Mouse (Mus musculus): Measurements from ENCODE around the gene Cd59a. TPM values are rescaled to one million over a fixed set of nuclear protein-coding genes. Genes with fewer than 3 reads are reported as not detected.
"Not testable (repeated sequence)": the region's sequence is repeated elsewhere in the genome, so short reads cannot be mapped to it uniquely, and the experiment has no call there.

Cd59a gene
- polyA plus RNA-seq, 1 experiment from 2014 or later = 31.7 TPM

DNA sequence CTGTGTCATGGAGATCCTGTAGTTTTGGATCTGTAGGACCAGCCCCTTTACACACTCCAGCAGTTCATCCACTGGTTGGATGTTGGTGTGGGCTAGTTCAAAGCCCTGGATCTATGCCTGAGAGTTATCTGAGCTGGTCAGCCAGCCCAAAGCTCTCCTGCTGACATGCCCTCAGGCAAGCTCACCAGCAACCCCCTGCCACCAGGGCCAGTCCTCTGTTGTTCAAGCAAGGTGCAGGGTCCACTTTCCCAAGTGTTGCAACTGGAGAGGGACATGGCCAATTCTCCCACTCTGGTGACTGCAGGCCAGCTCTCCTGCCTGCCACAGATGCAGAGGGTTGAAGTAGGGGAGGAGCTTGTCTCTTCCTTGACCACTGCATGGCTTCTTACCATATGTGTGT is 18.0 kb downstream of the Cd59a start:
- not testable (repeated sequence) for H3K27me3 ChIP-seq (ENCODE audit: control insufficient read depth, insufficient read depth, low read length); H3K36me3 ChIP-seq (ENCODE audit: control insufficient read depth, insufficient read depth, low read length); H3K4me2 ChIP-seq (replicated peaks; ENCODE audit: low read depth, low read length); ATAC-seq (ENCODE audit: low FRiP score); H3K9me3 ChIP-seq (ENCODE audit: control insufficient read depth, low read length); H3K4me3 ChIP-seq (ENCODE audit: low read depth, low read length); H3K27ac ChIP-seq (ENCODE audit: low read depth, low read length); H3K9ac ChIP-seq (ENCODE audit: low read depth, low read length); H3K4me1 ChIP-seq (replicated peaks; ENCODE audit: control insufficient read depth, insufficient read depth, low read length); DNase-seq (ENCODE audit: low spot score)

DNA sequence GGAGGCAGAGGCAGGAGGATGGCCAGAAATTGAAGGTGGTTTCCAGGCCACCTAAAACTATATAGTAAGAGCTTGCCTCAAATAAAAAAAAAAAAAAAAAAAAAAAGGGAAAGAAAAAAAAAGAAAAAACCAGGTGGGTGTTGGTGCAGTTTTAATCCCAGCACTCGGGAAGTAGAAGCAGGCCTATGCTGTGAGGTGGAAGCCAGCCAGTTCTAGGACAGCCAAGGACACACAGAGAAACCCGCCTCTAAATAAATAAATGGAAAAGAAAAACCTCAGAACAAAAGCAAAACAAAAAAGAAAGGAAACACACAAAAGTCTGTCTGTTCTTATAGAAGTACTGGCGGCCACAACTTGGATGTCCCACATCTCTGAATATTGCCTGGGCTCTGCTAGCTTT is 19.3 kb downstream of the Cd59a start:
- Histone ChIP-seq H3K4me1 (replicated peaks; ENCODE audit: control insufficient read depth, insufficient read depth, low read length) (no peaks in the 10 kb centered on the region), H3K4me2 (replicated peaks; ENCODE audit: low read depth, low read length) (no peak overlapping the region), H3K9me3 (ENCODE audit: control insufficient read depth, low read length) (no peaks in the 10 kb centered on the region), H3K27me3 (ENCODE audit: control insufficient read depth, insufficient read depth, low read length) (no peaks in the 10 kb centered on the region), H3K4me3 (ENCODE audit: low read depth, low read length) (no peak overlapping the region), H3K36me3 (ENCODE audit: control insufficient read depth, insufficient read depth, low read length) (no peaks in the 10 kb centered on the region), H3K9ac (ENCODE audit: low read depth, low read length) (no peak overlapping the region), H3K27ac (ENCODE audit: low read depth, low read length) (no peak overlapping the region)
- ATAC-seq (ENCODE audit: low FRiP score) = no peak
- DNase-seq (ENCODE audit: low spot score) = no peak
- WGBS = 91% methylated on average over 3 of the region's 3 CpGs

GRCm38 (mm10) chr2:104117173-104117572 is 21.6 kb downstream of the Cd59a start:
- H3K4me1 ChIP-seq (replicated peaks; ENCODE audit: control insufficient read depth, insufficient read depth, low read length) = not testable (repeated sequence)

GRCm38 (mm10) chr2:104119097-104119496 is 23.5 kb downstream of the Cd59a start:
- Histone ChIP-seq H3K9me3 (ENCODE audit: control insufficient read depth, low read length) (no peaks in the 10 kb centered on the region), H3K4me1 (replicated peaks; ENCODE audit: control insufficient read depth, insufficient read depth, low read length) (no peaks in the 10 kb centered on the region), H3K27me3 (ENCODE audit: control insufficient read depth, insufficient read depth, low read length) (peaks cover 3% of the 10 kb centered on the region; the same call in 1 of the 2 replicates), H3K36me3 (ENCODE audit: control insufficient read depth, insufficient read depth, low read length) (no peaks in the 10 kb centered on the region), H3K4me2 (replicated peaks; ENCODE audit: low read depth, low read length) (no peak overlapping the region), H3K9ac (ENCODE audit: low read depth, low read length) (no peak overlapping the region), H3K4me3 (ENCODE audit: low read depth, low read length) (no peak overlapping the region), H3K27ac (ENCODE audit: low read depth, low read length) (no peak overlapping the region)
- DNase-seq (ENCODE audit: low spot score) = no peak
- ATAC-seq (ENCODE audit: low FRiP score) = no peak
- WGBS = 81% methylated on average over 1 of the region's 1 CpGs

More at GRCm38 (mm10) chr2:104117173-104117572, 21.6 kb downstream of the Cd59a start:
- H3K9ac ChIP-seq (ENCODE audit: low read depth, low read length); H3K36me3 ChIP-seq (ENCODE audit: control insufficient read depth, insufficient read depth, low read length); H3K4me2 ChIP-seq (replicated peaks; ENCODE audit: low read depth, low read length); ATAC-seq (ENCODE audit: low FRiP score); DNase-seq (ENCODE audit: low spot score); H3K27me3 ChIP-seq (ENCODE audit: control insufficient read depth, insufficient read depth, low read length); H3K27ac ChIP-seq (ENCODE audit: low read depth, low read length); H3K4me3 ChIP-seq (ENCODE audit: low read depth, low read length); H3K9me3 ChIP-seq (ENCODE audit: control insufficient read depth, low read length): not testable (repeated sequence)

DNA sequence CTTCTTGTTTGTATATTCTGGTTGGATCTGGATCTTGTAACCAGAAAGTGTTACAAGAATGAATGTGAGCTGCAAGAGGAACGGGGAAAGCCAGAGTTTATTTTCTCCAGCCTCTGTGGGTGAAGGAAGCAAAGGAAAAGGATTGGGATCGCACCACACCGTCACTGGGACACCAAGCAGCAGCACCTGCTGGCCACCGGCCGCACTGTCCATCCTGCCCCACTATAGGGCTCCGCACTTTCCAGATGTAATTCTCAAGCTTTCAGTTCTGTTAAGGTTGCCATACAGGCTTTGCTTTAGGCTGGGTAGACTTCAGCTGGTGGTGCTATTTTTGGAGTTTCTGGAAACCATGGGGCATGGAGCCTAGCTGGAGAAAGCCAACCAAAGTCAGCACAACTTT is 24.7 kb downstream of the Cd59a start:
- 59% methylated on average over 6 of the region's 6 CpGs for WGBS

DNA sequence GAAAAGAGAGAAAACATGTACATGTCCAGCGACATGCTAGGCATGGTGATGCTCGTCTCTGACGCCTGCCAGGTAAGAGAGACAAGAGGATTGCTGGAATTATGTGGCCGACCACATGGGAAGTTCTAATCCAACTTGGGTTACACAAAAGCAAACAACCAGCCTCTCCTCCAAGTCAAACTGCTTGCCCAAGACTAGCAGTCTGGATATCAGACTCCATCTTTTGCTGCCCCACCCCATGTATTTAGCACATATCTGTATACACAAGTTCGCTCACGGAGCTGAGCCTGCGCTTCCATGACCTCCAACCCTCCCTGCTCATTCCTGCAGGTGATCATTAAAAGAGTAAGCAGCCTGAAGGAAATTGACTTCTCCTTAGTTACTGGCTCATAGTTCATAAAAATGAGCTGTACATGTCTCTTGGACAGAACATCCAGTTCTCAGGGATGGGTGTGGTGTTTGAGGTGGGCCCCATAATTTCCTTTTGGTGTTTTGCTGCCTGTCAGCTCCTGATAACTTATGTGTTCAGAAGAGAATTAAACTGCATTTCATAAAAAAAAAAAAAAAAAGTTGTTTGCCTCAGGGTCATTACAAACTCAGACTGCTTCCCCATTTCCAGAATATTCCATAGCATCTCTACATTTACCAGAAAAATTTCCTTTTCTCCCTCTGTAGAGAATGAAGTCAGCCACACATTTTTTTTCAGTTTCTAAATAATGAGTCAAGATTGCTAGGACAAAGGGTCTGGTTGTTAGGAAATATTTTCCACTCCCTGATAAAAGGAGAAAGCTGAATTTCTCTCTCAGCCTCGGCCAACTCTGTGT is 26.3 kb downstream of the Cd59a start:
- peak overlapping the region; percentile 89; the same call in 1 of the 2 replicates for H3K4me2 ChIP-seq (replicated peaks; ENCODE audit: low read depth, low read length)
- H3K27me3 ChIP-seq (ENCODE audit: control insufficient read depth, insufficient read depth, low read length) = peaks cover 3% of the 10 kb centered on the region; the same call in 1 of the 2 replicates
- H3K36me3 ChIP-seq (ENCODE audit: control insufficient read depth, insufficient read depth, low read length) = no peaks in the 10 kb centered on the region
- no peak overlapping the region for H3K27ac ChIP-seq (ENCODE audit: low read depth, low read length)
- no peak overlapping the region for H3K9ac ChIP-seq (ENCODE audit: low read depth, low read length)
- no peaks in the 10 kb centered on the region for H3K4me1 ChIP-seq (replicated peaks; ENCODE audit: control insufficient read depth, insufficient read depth, low read length)
- ATAC-seq (ENCODE audit: low FRiP score) = no peak
- H3K9me3 ChIP-seq (ENCODE audit: control insufficient read depth, low read length) = no peaks in the 10 kb centered on the region
- WGBS = 78% methylated on average over 8 of the region's 8 CpGs
- DNase-seq (ENCODE audit: low spot score) = no peak
- H3K4me3 ChIP-seq (ENCODE audit: low read depth, low read length) = no peak overlapping the region

More for the DNA sequence above, 24.7 kb downstream of the Cd59a start:
- Histone ChIP-seq H3K27ac (ENCODE audit: low read depth, low read length) (no peak overlapping the region), H3K36me3 (ENCODE audit: control insufficient read depth, insufficient read depth, low read length) (no peaks in the 10 kb centered on the region), H3K27me3 (ENCODE audit: control insufficient read depth, insufficient read depth, low read length) (peaks cover 3% of the 10 kb centered on the region; the same call in 1 of the 2 replicates), H3K4me2 (replicated peaks; ENCODE audit: low read depth, low read length) (no peak overlapping the region), H3K9ac (ENCODE audit: low read depth, low read length) (no peak overlapping the region), H3K4me3 (ENCODE audit: low read depth, low read length) (no peak overlapping the region), H3K9me3 (ENCODE audit: control insufficient read depth, low read length) (no peaks in the 10 kb centered on the region), H3K4me1 (replicated peaks; ENCODE audit: control insufficient read depth, insufficient read depth, low read length) (no peaks in the 10 kb centered on the region)
- DNase-seq (ENCODE audit: low spot score) (no peak), ATAC-seq (ENCODE audit: low FRiP score) (no peak)

GRCm38 (mm10) chr2:104122505-104123378 is 27.1 kb downstream of the Cd59a start, which contains the start of gene A930018P22Rik:
Gene A930018P22Rik (plus strand): TSS chr2:104122769.
- Histone ChIP-seq H3K4me3 (ENCODE audit: low read depth, low read length) (peak within 1 kb of the TSS; percentile 62), H3K4me1 (replicated peaks; ENCODE audit: control insufficient read depth, insufficient read depth, low read length) (no peaks in the 10 kb centered on the region), H3K27ac (ENCODE audit: low read depth, low read length) (no peak within 1 kb of the TSS), H3K27me3 (ENCODE audit: control insufficient read depth, insufficient read depth, low read length) (peaks cover 3% of the 10 kb centered on the region; the same call in 1 of the 2 replicates), H3K9me3 (ENCODE audit: control insufficient read depth, low read length) (no peaks in the 10 kb centered on the region), H3K4me2 (replicated peaks; ENCODE audit: low read depth, low read length) (peak within 1 kb of the TSS; percentile 89), H3K36me3 (ENCODE audit: control insufficient read depth, insufficient read depth, low read length) (no peaks in the 10 kb centered on the region), H3K9ac (ENCODE audit: low read depth, low read length) (peak within 1 kb of the TSS; percentile 67)
- WGBS = under 1% methylated on average over 58 of the region's 74 CpGs
- peak; percentile 96 for DNase-seq (ENCODE audit: low spot score)
- ATAC-seq (ENCODE audit: low FRiP score) = peak; percentile 97

DNA sequence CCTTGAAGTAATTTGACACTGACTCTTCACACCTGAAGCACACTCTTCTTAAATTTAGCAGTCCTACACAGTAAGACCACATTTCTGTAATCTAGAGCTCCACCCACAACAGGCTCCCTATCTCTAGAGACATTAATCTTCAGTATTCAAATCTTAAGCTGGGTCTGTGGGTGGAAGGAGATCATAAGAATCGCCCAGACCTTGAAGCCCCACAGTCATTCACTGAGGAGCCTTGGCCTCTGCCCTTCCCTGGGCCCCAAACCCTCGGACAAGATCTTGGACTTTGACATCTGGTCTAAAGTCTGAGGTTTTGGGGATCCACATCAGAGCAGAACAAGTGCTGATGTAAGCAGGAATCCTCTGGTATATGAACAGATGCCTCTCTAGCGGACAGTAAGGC is 27.9 kb downstream of the Cd59a start:
- ATAC-seq (ENCODE audit: low FRiP score) = no peak
- Histone ChIP-seq H3K27ac (ENCODE audit: low read depth, low read length) (no peak overlapping the region), H3K9me3 (ENCODE audit: control insufficient read depth, low read length) (no peaks in the 10 kb centered on the region), H3K4me3 (ENCODE audit: low read depth, low read length) (peak overlapping the region; percentile 62; the same call in 1 of the 2 replicates), H3K27me3 (ENCODE audit: control insufficient read depth, insufficient read depth, low read length) (peaks cover 3% of the 10 kb centered on the region; the same call in 1 of the 2 replicates), H3K9ac (ENCODE audit: low read depth, low read length) (no peak overlapping the region; the same call in 1 of the 2 replicates), H3K4me1 (replicated peaks; ENCODE audit: control insufficient read depth, insufficient read depth, low read length) (no peaks in the 10 kb centered on the region), H3K36me3 (ENCODE audit: control insufficient read depth, insufficient read depth, low read length) (no peaks in the 10 kb centered on the region), H3K4me2 (replicated peaks; ENCODE audit: low read depth, low read length) (peak overlapping the region; percentile 89)
- 55% methylated on average over 3 of the region's 3 CpGs for WGBS
- DNase-seq (ENCODE audit: low spot score) = no peak

Measured in hindbrain, embryonic 11.5 days (tissue).